Mouse (Mus musculus) limb, embryonic 14.5 days (tissue): ENCODE results near the gene Fkbp1b. TPM values are rescaled to one million over a fixed set of nuclear protein-coding genes. Genes with fewer than 3 reads are reported as not detected.

Source experiments
- ATAC-seq: fragments of 200-750 bp; cut with Nextera tagmentation; 2 replicates; pipeline ENCODE4 v1.8.0; 2017; ENCODE audit warnings: low read depth, moderate number of reproducible peaks, moderate TSS enrichment; ENCODE audit not compliant: low FRiP score
- DNase-seq: peaks from one replicate; pipeline ENCODE4 v3.0.0-alpha.2; 2015; ENCODE audit warnings: low spot score
- H3K27ac ChIP-seq: fragments of 300-500 bp; sonication (generic); replicated peaks from 2 replicates; pipeline ENCODE4 v1.5.1; 2014; ENCODE audit warnings: low read depth, mild to moderate bottlenecking, low read length, moderate library complexity, mixed read lengths
- H3K27me3 ChIP-seq: fragments of 300-500 bp; sonication (generic); 2 replicates; pipeline ENCODE4 v1.6.1; 2014; ENCODE audit warnings: low read length, mixed read lengths; ENCODE audit not compliant: control insufficient read depth, insufficient read depth
- H3K36me3 ChIP-seq: fragments of 300-500 bp; sonication (generic); 2 replicates; pipeline ENCODE4 v1.6.1; 2014; ENCODE audit warnings: mild to moderate bottlenecking, low read length, moderate library complexity, mixed read lengths; ENCODE audit not compliant: control insufficient read depth, insufficient read depth
- H3K4me1 ChIP-seq: fragments of 300-500 bp; sonication (generic); 2 replicates; pipeline ENCODE4 v1.6.1; 2014; ENCODE audit warnings: antibody characterized with exemption, low read length, mixed read lengths; ENCODE audit not compliant: control insufficient read depth, insufficient read depth
- H3K4me2 ChIP-seq: fragments of 300-500 bp; sonication (generic); replicated peaks from 2 replicates; pipeline ENCODE4 v1.6.1; 2014; ENCODE audit warnings: low read depth, mild to moderate bottlenecking, low read length, moderate library complexity; ENCODE audit not compliant: severe bottlenecking
- H3K4me3 ChIP-seq: fragments of 300-500 bp; sonication (generic); replicated peaks from 2 replicates; pipeline ENCODE4 v1.5.1; 2014; ENCODE audit warnings: low read length
- H3K9ac ChIP-seq: fragments of 300-500 bp; sonication (generic); 2 replicates; pipeline ENCODE4 v1.6.1; 2014; ENCODE audit warnings: mild to moderate bottlenecking, low read depth, low read length, moderate library complexity; ENCODE audit not compliant: severe bottlenecking
- H3K9me3 ChIP-seq: fragments of 300-500 bp; sonication (generic); 2 replicates; pipeline ENCODE4 v1.6.1; 2016; ENCODE audit warnings: low read length; ENCODE audit not compliant: control insufficient read depth
- POLR2A ChIP-seq: fragments of 200-500 bp; IDR thresholded peaks from 2 replicates; pipeline ENCODE4 v1.8.0; 2012; ENCODE audit warnings: inconsistent platforms, mild to moderate bottlenecking, moderate library complexity, borderline replicate concordance; ENCODE audit not compliant: insufficient read depth, insufficient read length; ENCODE audit errors: extremely low read depth
- WGBS: fragments of 180-500 bp; shearing (Covaris S2); extraction: QIAGEN DNeasy Blood & Tissue Kit; methylation state at CpG from one replicate; pipeline ENCODE4 v1.1.7; 2014; 5-methylcytosine and 5-hydroxymethylcytosine counted together
- polyA plus RNA-seq, 2 experiments: library from polyadenylated mRNA; depleted of rRNA in 1 of 2; stranded (reverse) in 1 of 2; unstranded in 1 of 2; fragments of >200 nt; fragmentation: Nextera tagmentation in 1 of 2; extraction: Ambion mirVana in 1 of 2; gene quantifications; 2 replicates each; pipeline versions ENCODE4 v1.2.1 to v1.2.3; 2012 to 2014

The Fkbp1b gene
- polyA plus RNA-seq, 2 experiments = 18.2 to 21.0 TPM

DNA sequence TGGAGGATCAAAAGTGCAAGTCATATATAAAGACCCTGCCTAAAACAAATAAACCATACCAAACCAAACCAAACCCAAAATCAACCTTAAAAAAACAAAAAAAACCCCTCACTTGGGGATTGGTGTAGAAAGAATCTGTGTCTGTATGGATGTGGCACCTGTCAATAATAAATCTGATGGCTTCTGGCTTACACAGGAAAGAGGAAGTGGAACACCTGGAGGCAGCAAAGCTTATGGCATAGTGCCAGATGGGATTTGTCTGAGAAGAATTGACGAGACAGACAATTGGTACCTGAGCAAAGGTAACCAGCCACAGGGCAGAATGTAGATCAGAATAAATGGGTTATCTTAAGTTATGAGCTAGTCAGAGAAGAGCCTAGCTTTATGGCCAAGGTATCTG is 43.7 kb upstream of the Fkbp1b start:
- Histone ChIP-seq H3K4me3 (no peak overlapping the region), H3K4me2 (no peak overlapping the region), H3K27ac (no peak overlapping the region), H3K9ac (no peak overlapping the region), H3K27me3 (no peaks in the 10 kb centered on the region), H3K9me3 (no peaks in the 10 kb centered on the region), H3K36me3 (peaks cover 9% of the 10 kb centered on the region), H3K4me1 (no peaks in the 10 kb centered on the region)
- WGBS = 18% methylated on average over 1 of the region's 1 CpGs
- no peak for DNase-seq
- TF ChIP-seq POLR2A = no peak
- ATAC-seq = no peak

DNA sequence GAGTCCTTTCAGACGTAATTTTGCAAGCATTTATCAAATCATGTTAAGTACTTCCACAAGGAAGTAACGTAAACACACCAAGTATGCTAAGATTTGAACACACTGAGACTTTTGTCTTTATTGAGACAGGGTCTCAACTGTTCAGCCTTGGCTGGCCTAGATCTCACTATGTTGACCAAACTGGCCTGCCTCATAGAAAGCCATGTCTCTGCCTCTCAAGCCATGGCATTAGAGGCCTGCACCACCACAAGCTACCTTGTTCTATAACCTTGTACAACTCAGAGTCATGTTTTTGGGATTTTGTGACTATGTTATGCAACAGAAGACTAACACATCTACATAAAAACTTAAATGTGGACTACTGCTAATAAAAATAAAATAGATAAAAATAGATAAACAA is 40.7 kb upstream of the Fkbp1b start:
- H3K9me3 ChIP-seq = no peaks in the 10 kb centered on the region
- TF ChIP-seq POLR2A = no peak
- peaks cover 19% of the 10 kb centered on the region for H3K36me3 ChIP-seq
- no peaks in the 10 kb centered on the region for H3K4me1 ChIP-seq
- DNase-seq (no peak), ATAC-seq (no peak)
- no peak overlapping the region for H3K9ac ChIP-seq
- whole genome bisulfite sequencing = 82% methylated on average over 2 of the region's 2 CpGs
- no peak overlapping the region for H3K4me3 ChIP-seq
- no peak overlapping the region for H3K4me2 ChIP-seq
- H3K27ac ChIP-seq = no peak overlapping the region
- no peaks in the 10 kb centered on the region for H3K27me3 ChIP-seq

GRCm38 (mm10) chr12:4879048-4879447 is 37.7 kb upstream of the Fkbp1b start:
- 93% methylated on average over 5 of the region's 5 CpGs for WGBS

GRCm38 (mm10) chr12:4878296-4878783 is 36.9 kb upstream of the Fkbp1b start:
- Histone ChIP-seq H3K4me1 (peaks cover 9% of the 10 kb centered on the region), H3K9me3 (no peaks in the 10 kb centered on the region), H3K27ac (no peak overlapping the region), H3K4me2 (no peak overlapping the region), H3K27me3 (no peaks in the 10 kb centered on the region), H3K36me3 (peaks cover 19% of the 10 kb centered on the region), H3K4me3 (no peak overlapping the region), H3K9ac (no peak overlapping the region)
- DNase-seq (no peak), ATAC-seq (no peak)
- no peak for TF ChIP-seq POLR2A
- 83% methylated on average over 9 of the region's 9 CpGs for WGBS

More at GRCm38 (mm10) chr12:4879048-4879447, 37.7 kb upstream of the Fkbp1b start:
- Histone ChIP-seq H3K4me3 (no peak overlapping the region), H3K9me3 (no peaks in the 10 kb centered on the region), H3K9ac (no peak overlapping the region), H3K4me1 (peaks cover 6% of the 10 kb centered on the region), H3K27ac (no peak overlapping the region), H3K27me3 (no peaks in the 10 kb centered on the region), H3K4me2 (no peak overlapping the region), H3K36me3 (peaks cover 19% of the 10 kb centered on the region)
- no peak for DNase-seq
- TF ChIP-seq POLR2A = no peak
- no peak for ATAC-seq

DNA sequence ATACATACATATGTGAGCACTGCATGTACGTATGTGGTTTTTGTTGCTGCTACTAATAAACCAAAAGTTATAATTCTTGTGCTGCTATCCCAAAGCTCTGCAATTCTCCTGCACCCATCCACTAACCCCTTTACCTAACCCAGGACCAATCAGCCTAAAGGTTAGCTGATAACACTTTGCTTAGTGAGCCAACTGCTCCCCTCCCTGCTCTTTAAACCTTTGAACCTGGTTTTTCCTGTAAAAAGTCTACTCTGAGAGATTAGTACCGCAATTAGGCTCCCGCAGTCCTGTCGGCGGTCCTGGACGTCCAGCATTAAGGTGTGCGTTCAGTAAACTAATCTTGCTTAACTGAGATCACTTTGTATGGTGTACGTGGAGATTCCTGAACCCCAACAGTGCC is 34.2 kb upstream of the Fkbp1b start:
- H3K4me3 ChIP-seq = no peak overlapping the region
- no peak overlapping the region for H3K9ac ChIP-seq
- H3K36me3 ChIP-seq = peaks cover 10% of the 10 kb centered on the region; the same call in 1 of the 2 replicates
- TF ChIP-seq POLR2A = no peak
- H3K9me3 ChIP-seq = no peaks in the 10 kb centered on the region
- no peak for ATAC-seq
- no peak overlapping the region for H3K27ac ChIP-seq
- peaks cover 9% of the 10 kb centered on the region for H3K4me1 ChIP-seq
- H3K4me2 ChIP-seq = no peak overlapping the region
- H3K27me3 ChIP-seq = no peaks in the 10 kb centered on the region
- WGBS = 80% methylated on average over 8 of the region's 8 CpGs
- DNase-seq = no peak
